Mouse (Mus musculus): ENCODE data around the gene Gse1. TPM values are rescaled to one million over a fixed set of nuclear protein-coding genes. Genes with fewer than 3 reads are reported as not detected.

Gse1 gene
- total and polyA plus RNA-seq, 2 experiments from 2014 or later: 15.9 to 48.2 TPM

GRCm38 (mm10) chr8:120305800-120306385, 77.6 kb downstream of the Gse1 start:
- DNase-seq (no peak), ATAC-seq (no peak)
- no peaks in the 10 kb centered on the region for H3K27me3 ChIP-seq (ENCODE audit: insufficient read depth, low read length)
- no peak for TF ChIP-seq CTCF (IDR thresholded peaks at IDR 0.05; ENCODE audit: low read depth)
- H3K9ac ChIP-seq: no peak overlapping the region
- no peak overlapping the region for H3K27ac ChIP-seq (ENCODE audit: low read depth, low read length)
- no peak overlapping the region for H3K4me2 ChIP-seq (ENCODE audit: low read depth)
- 74% methylated on average over 10 of the region's 10 CpGs for WGBS
- H3K9me3 ChIP-seq (ENCODE audit: low read length): no peaks in the 10 kb centered on the region
- no peak overlapping the region for H3K4me3 ChIP-seq (ENCODE audit: low read depth, low read length)
- H3K36me3 ChIP-seq (ENCODE audit: insufficient read depth): no peaks in the 10 kb centered on the region
- H3K4me1 ChIP-seq (ENCODE audit: insufficient read depth): peaks cover 41% of the 10 kb centered on the region

GRCm38 (mm10) chr8:120307103-120307502, 78.8 kb downstream of the Gse1 start:
- H3K36me3 ChIP-seq (ENCODE audit: insufficient read depth): no peaks in the 10 kb centered on the region
- ATAC-seq (peak; percentile 50), DNase-seq (peak; percentile 65)
- TF ChIP-seq CTCF (IDR thresholded peaks at IDR 0.05; ENCODE audit: low read depth): no peak
- no peaks in the 10 kb centered on the region for H3K27me3 ChIP-seq (ENCODE audit: insufficient read depth, low read length)
- no peak overlapping the region for H3K4me3 ChIP-seq (ENCODE audit: low read depth, low read length)
- no peak overlapping the region for H3K4me2 ChIP-seq (ENCODE audit: low read depth)
- peak overlapping the region; percentile 67 for H3K27ac ChIP-seq (ENCODE audit: low read depth, low read length)
- no peaks in the 10 kb centered on the region for H3K9me3 ChIP-seq (ENCODE audit: low read length)
- 11% methylated on average over 16 of the region's 16 CpGs for WGBS
- H3K9ac ChIP-seq: no peak overlapping the region
- peaks cover 41% of the 10 kb centered on the region for H3K4me1 ChIP-seq (ENCODE audit: insufficient read depth)

- no peaks in the 10 kb centered on the region for H3K36me3 ChIP-seq (ENCODE audit: insufficient read depth)
- no peaks in the 10 kb centered on the region for H3K27me3 ChIP-seq (ENCODE audit: insufficient read depth, low read length)
- no peak for TF ChIP-seq CTCF (IDR thresholded peaks at IDR 0.05; ENCODE audit: low read depth)
- no peak overlapping the region for H3K9ac ChIP-seq
- DNase-seq: no peak
- H3K9me3 ChIP-seq (ENCODE audit: low read length): no peaks in the 10 kb centered on the region
- no peak overlapping the region for H3K4me2 ChIP-seq (ENCODE audit: low read depth)
- peak overlapping the region; percentile 67 for H3K27ac ChIP-seq (ENCODE audit: low read depth, low read length)
- WGBS: 39% methylated on average over 11 of the region's 11 CpGs
- ATAC-seq: no peak
- H3K4me1 ChIP-seq (ENCODE audit: insufficient read depth): peaks cover 41% of the 10 kb centered on the region
- no peak overlapping the region for H3K4me3 ChIP-seq (ENCODE audit: low read depth, low read length)
These were observed 79.3 kb downstream of the Gse1 start for GRCm38 (mm10) chr8:120307528-120307927.

GRCm38 (mm10) chr8:120308131-120308530, 79.9 kb downstream of the Gse1 start:
- H3K4me2 ChIP-seq (ENCODE audit: low read depth): no peak overlapping the region
- DNase-seq (no peak), ATAC-seq (no peak)
- WGBS: 46% methylated on average over 8 of the region's 8 CpGs
- no peak for TF ChIP-seq CTCF (IDR thresholded peaks at IDR 0.05; ENCODE audit: low read depth)
- no peak overlapping the region for H3K9ac ChIP-seq
- no peaks in the 10 kb centered on the region for H3K27me3 ChIP-seq (ENCODE audit: insufficient read depth, low read length)
- H3K9me3 ChIP-seq (ENCODE audit: low read length): no peaks in the 10 kb centered on the region
- peak overlapping the region; percentile 29; the same call in 1 of the 2 replicates for H3K27ac ChIP-seq (ENCODE audit: low read depth, low read length)
- H3K4me3 ChIP-seq (ENCODE audit: low read depth, low read length): no peak overlapping the region
- no peaks in the 10 kb centered on the region for H3K36me3 ChIP-seq (ENCODE audit: insufficient read depth)
- H3K4me1 ChIP-seq (ENCODE audit: insufficient read depth): peaks cover 40% of the 10 kb centered on the region

- DNase-seq (no peak), ATAC-seq (no peak)
- no peak overlapping the region for H3K4me3 ChIP-seq (ENCODE audit: low read depth, low read length)
- no peak for TF ChIP-seq CTCF (IDR thresholded peaks at IDR 0.05; ENCODE audit: low read depth)
- no peaks in the 10 kb centered on the region for H3K9me3 ChIP-seq (ENCODE audit: low read length)
- H3K4me1 ChIP-seq (ENCODE audit: insufficient read depth): peaks cover 36% of the 10 kb centered on the region
- peak overlapping the region; percentile 66; the same call in 1 of the 2 replicates for H3K27ac ChIP-seq (ENCODE audit: low read depth, low read length)
- no peak overlapping the region for H3K9ac ChIP-seq
- WGBS: 40% methylated on average over 9 of the region's 9 CpGs
- H3K4me2 ChIP-seq (ENCODE audit: low read depth): no peak overlapping the region
- H3K36me3 ChIP-seq (ENCODE audit: insufficient read depth): no peaks in the 10 kb centered on the region
- no peaks in the 10 kb centered on the region for H3K27me3 ChIP-seq (ENCODE audit: insufficient read depth, low read length)
These were observed 80.3 kb downstream of the Gse1 start for GRCm38 (mm10) chr8:120308553-120308952.

- Histone ChIP-seq H3K27me3 (ENCODE audit: insufficient read depth, low read length) (no peaks in the 10 kb centered on the region), H3K9ac (no peak overlapping the region), H3K4me1 (ENCODE audit: insufficient read depth) (peaks cover 29% of the 10 kb centered on the region), H3K27ac (ENCODE audit: low read depth, low read length) (peak overlapping the region; percentile 66), H3K9me3 (ENCODE audit: low read length) (no peaks in the 10 kb centered on the region), H3K36me3 (ENCODE audit: insufficient read depth) (no peaks in the 10 kb centered on the region), H3K4me3 (ENCODE audit: low read depth, low read length) (no peak overlapping the region), H3K4me2 (ENCODE audit: low read depth) (no peak overlapping the region)
- DNase-seq (peak; percentile 84), ATAC-seq (peak; percentile 87)
- TF ChIP-seq CTCF (IDR thresholded peaks at IDR 0.05; ENCODE audit: low read depth): no peak
- 25% methylated on average over 18 of the region's 18 CpGs for WGBS
These were observed 81.1 kb downstream of the Gse1 start for GRCm38 (mm10) chr8:120309326-120309725.

- Histone ChIP-seq H3K4me2 (ENCODE audit: low read depth) (no peak overlapping the region), H3K27ac (ENCODE audit: low read depth, low read length) (peak overlapping the region; percentile 66; the same call in 1 of the 2 replicates), H3K27me3 (ENCODE audit: insufficient read depth, low read length) (no peaks in the 10 kb centered on the region), H3K9me3 (ENCODE audit: low read length) (no peaks in the 10 kb centered on the region), H3K9ac (no peak overlapping the region), H3K36me3 (ENCODE audit: insufficient read depth) (no peaks in the 10 kb centered on the region), H3K4me3 (ENCODE audit: low read depth, low read length) (no peak overlapping the region), H3K4me1 (ENCODE audit: insufficient read depth) (peaks cover 29% of the 10 kb centered on the region)
- WGBS: 45% methylated on average over 5 of the region's 5 CpGs
- DNase-seq (no peak), ATAC-seq (no peak)
- TF ChIP-seq CTCF (IDR thresholded peaks at IDR 0.05; ENCODE audit: low read depth): no peak
These were observed 81.8 kb downstream of the Gse1 start for GRCm38 (mm10) chr8:120310063-120310462.
